Mouse (Mus musculus): ENCODE results near the gene Zic4.

DNA sequence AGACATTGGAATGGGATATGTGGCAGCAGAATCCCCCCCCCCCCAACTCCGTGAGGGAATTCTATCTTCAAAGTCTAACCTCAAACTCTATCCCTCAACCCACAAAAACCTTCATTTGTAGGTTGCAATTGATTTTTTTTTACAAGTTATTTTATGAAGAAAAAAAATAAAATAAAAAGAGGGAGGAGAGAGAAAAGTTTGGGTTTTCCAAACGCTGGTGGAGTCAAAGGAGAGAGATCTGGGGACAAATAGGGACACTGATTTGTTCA, 19.8 kb downstream of the Zic4 start:
- TF ChIP-seq MYOD1 (IDR thresholded peaks at IDR 0.05; ENCODE audit: control insufficient read depth in 1 of 3, insufficient read length in 2 of 3, low read depth in 2 of 3) (no peak), E2F4 (IDR thresholded peaks at IDR 0.05; ENCODE audit: insufficient read depth) (no peak), POLR2A (IDR thresholded peaks at IDR 0.05; ENCODE audit: insufficient read length, low read depth) (no peak), POLR2AphosphoS2 (IDR thresholded peaks at IDR 0.05; ENCODE audit: insufficient read length, low read depth) (no peak), USF1 (IDR thresholded peaks at IDR 0.05; ENCODE audit: low read depth) (no peak)

All from myocyte (in vitro differentiated cells).